Mouse (Mus musculus) hindbrain, embryonic 12.5 days (tissue): Measurements from ENCODE around the gene Dyrk2. TPM values are rescaled to one million over a fixed set of nuclear protein-coding genes. Genes with fewer than 3 reads are reported as not detected.
A peak's percentile ranks its signal among the peaks of the same experiment; 100 is the strongest.

ENCODE experiments used
- ATAC-seq: fragments of 200-750 bp; cut with Nextera tagmentation; 2 replicates; pipeline ENCODE4 v1.8.0; 2017; ENCODE audit warnings: moderate TSS enrichment; ENCODE audit not compliant: low FRiP score
- H3K27ac ChIP-seq: fragments of 300-500 bp; sonication (generic); 2 replicates; pipeline ENCODE4 v1.5.1; 2016; ENCODE audit warnings: mild to moderate bottlenecking
- H3K27me3 ChIP-seq: fragments of 300-500 bp; sonication (generic); 2 replicates; pipeline ENCODE4 v1.6.1; 2016; ENCODE audit warnings: mild to moderate bottlenecking
- H3K36me3 ChIP-seq: fragments of 300-500 bp; sonication (generic); 2 replicates; pipeline ENCODE4 v1.6.1; 2016; ENCODE audit warnings: mild to moderate bottlenecking
- H3K4me1 ChIP-seq: fragments of 300-500 bp; sonication (generic); 2 replicates; pipeline ENCODE4 v1.6.1; 2016
- H3K4me2 ChIP-seq: fragments of 300-500 bp; sonication (generic); replicated peaks from 2 replicates; pipeline ENCODE4 v1.6.1; 2016; ENCODE audit warnings: mild to moderate bottlenecking
- H3K4me3 ChIP-seq: fragments of 300-500 bp; sonication (generic); 2 replicates; pipeline ENCODE4 v1.5.1; 2016; ENCODE audit warnings: mild to moderate bottlenecking
- H3K9ac ChIP-seq: fragments of 300-500 bp; sonication (generic); 2 replicates; pipeline ENCODE4 v1.6.1; 2016; ENCODE audit warnings: mild to moderate bottlenecking, moderate library complexity
- H3K9me3 ChIP-seq: fragments of 300-500 bp; sonication (generic); replicated peaks from 2 replicates; pipeline ENCODE4 v1.6.1; 2016; ENCODE audit warnings: mild to moderate bottlenecking
- WGBS: fragments of 180-500 bp; shearing (Covaris S2); methylation state at CpG from one replicate; pipeline ENCODE4 v1.1.7; 2016; 5-methylcytosine and 5-hydroxymethylcytosine counted together
- polyA plus RNA-seq: library from polyadenylated mRNA; unstranded; fragments of >200 nt; fragmentation: Nextera tagmentation; extraction: Ambion mirVana; gene quantifications from 2 replicates; pipeline ENCODE4 v1.2.1, GENCODE M21; 2016

The Dyrk2 gene
- polyA plus RNA-seq, 1 experiment from 2014 or later: 11.4 TPM

DNA sequence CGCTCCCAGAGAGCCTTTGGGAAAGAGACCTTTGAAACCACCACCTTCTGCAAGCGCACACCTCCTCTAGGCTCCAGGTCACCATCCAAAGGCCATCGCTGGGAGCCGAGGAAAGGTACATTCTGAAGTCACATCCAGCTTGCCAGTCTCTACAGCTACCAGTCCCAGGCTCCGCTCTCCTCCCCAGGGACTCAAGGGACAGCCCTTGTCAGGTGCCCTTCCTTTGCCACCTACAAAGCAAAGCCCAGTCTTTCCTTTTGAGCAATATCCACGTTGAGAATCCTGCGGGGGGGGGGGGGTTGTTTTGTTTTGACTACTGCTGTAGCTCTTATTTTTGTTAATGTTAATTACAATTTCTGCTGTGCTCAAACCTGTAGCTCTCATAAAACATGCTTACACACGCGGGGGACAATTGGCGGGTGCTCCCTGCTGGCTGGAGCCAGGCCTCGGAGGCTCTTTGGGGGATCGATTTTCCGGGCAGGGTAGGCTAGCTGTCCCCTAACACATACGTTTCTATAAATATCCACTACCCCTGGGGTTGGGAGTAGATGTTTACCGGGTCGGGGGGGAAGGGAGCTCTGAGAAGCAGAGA is 2.6 kb downstream of the Dyrk2 start:
- 9% methylated on average over 16 of the region's 16 CpGs for WGBS
- Histone ChIP-seq H3K9ac (peak overlapping the region; percentile 97), H3K4me2 (peak overlapping the region; percentile 95), H3K4me1 (peaks cover 33% of the 10 kb centered on the region), H3K4me3 (peak overlapping the region; percentile 96), H3K9me3 (no peaks in the 10 kb centered on the region), H3K36me3 (peaks cover 21% of the 10 kb centered on the region), H3K27me3 (no peaks in the 10 kb centered on the region), H3K27ac (peak overlapping the region; percentile 98)
- peak; percentile 5; the same call in 1 of the 2 replicates for ATAC-seq

GRCm38 (mm10) chr10:118864976-118865375 is 5.0 kb downstream of the Dyrk2 start:
- no peak overlapping the region for H3K4me2 ChIP-seq
- H3K9me3 ChIP-seq: peaks cover under 1% of the 10 kb centered on the region; the same call in 1 of the 2 replicates
- no peak overlapping the region for H3K27ac ChIP-seq
- peaks cover 26% of the 10 kb centered on the region for H3K4me1 ChIP-seq
- H3K36me3 ChIP-seq: peaks cover 45% of the 10 kb centered on the region
- no peak for ATAC-seq
- WGBS: 95% methylated on average over 7 of the region's 7 CpGs
- H3K4me3 ChIP-seq: no peak overlapping the region
- no peak overlapping the region for H3K9ac ChIP-seq
- no peaks in the 10 kb centered on the region for H3K27me3 ChIP-seq

GRCm38 (mm10) chr10:118863611-118864010 is 6.4 kb downstream of the Dyrk2 start:
- Histone ChIP-seq H3K9me3 (peaks cover 6% of the 10 kb centered on the region; the same call in 1 of the 2 replicates), H3K27me3 (no peaks in the 10 kb centered on the region), H3K9ac (no peak overlapping the region), H3K4me2 (no peak overlapping the region), H3K27ac (no peak overlapping the region), H3K4me1 (peaks cover 24% of the 10 kb centered on the region), H3K36me3 (peaks cover 58% of the 10 kb centered on the region), H3K4me3 (no peak overlapping the region)
- WGBS: 90% methylated on average over 8 of the region's 8 CpGs
- no peak for ATAC-seq

GRCm38 (mm10) chr10:118862233-118862632 is 7.8 kb downstream of the Dyrk2 start:
- Histone ChIP-seq H3K4me2 (no peak overlapping the region), H3K36me3 (peaks cover 64% of the 10 kb centered on the region), H3K27ac (no peak overlapping the region), H3K4me1 (peaks cover 22% of the 10 kb centered on the region), H3K9ac (no peak overlapping the region), H3K27me3 (no peaks in the 10 kb centered on the region), H3K9me3 (peaks cover 6% of the 10 kb centered on the region; the same call in 1 of the 2 replicates), H3K4me3 (no peak overlapping the region)
- WGBS: 91% methylated on average over 4 of the region's 4 CpGs
- no peak for ATAC-seq

DNA sequence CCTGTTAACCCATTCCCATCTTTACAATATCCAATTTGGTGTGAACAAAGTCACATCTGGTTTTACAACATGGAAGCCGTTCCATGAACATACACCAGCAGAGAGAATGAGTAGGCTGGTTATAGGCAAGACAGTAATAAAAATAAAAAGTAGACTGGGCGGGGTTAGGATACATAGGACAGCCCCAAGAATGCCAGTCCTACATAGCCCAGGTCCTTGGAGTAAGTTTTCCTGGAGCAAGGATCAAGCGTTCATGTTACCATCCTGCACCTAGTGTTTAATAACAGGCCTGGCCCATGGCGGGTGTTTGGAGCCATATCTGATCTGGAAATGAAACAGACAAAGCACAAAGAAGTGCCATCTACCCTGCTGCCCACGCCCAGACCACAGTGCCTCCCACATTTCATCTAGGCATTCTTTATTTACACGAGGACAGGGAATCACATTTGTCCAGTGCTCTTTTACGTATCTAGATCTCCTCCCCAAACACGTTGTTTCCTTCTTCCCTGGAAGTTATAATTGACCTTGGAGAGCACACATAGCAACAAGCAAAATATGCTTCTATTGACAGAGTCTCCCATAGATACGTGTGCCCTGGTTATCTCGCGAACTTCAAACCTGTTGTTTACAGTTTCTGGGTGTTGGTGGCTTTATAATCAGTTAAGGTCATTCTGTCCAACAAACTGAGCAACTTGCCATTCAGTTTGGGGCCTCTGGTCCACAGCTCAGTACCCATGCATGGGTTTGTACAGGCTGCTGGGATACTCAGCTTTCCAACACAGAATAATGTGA is 8.6 kb downstream of the Dyrk2 start:
- Histone ChIP-seq H3K36me3 (peaks cover 64% of the 10 kb centered on the region), H3K9ac (no peak overlapping the region), H3K27me3 (no peaks in the 10 kb centered on the region), H3K27ac (no peak overlapping the region), H3K4me1 (peaks cover 14% of the 10 kb centered on the region), H3K9me3 (peaks cover 6% of the 10 kb centered on the region; the same call in 1 of the 2 replicates), H3K4me2 (no peak overlapping the region), H3K4me3 (no peak overlapping the region)
- ATAC-seq: no peak
- 97% methylated on average over 11 of the region's 11 CpGs for WGBS

- H3K27ac ChIP-seq: no peak overlapping the region
- no peak overlapping the region for H3K9ac ChIP-seq
- no peak overlapping the region for H3K4me2 ChIP-seq
- H3K27me3 ChIP-seq: no peaks in the 10 kb centered on the region
- H3K36me3 ChIP-seq: peaks cover 67% of the 10 kb centered on the region
- H3K9me3 ChIP-seq: peaks cover 6% of the 10 kb centered on the region; the same call in 1 of the 2 replicates
- WGBS: 97% methylated on average over 21 of the region's 21 CpGs
- H3K4me3 ChIP-seq: no peak overlapping the region
- no peak for ATAC-seq
- H3K4me1 ChIP-seq: no peaks in the 10 kb centered on the region
Observed at GRCm38 (mm10) chr10:118859655-118860054, 10.4 kb downstream of the Dyrk2 start.

- WGBS: 94% methylated on average over 9 of the region's 9 CpGs
- Histone ChIP-seq H3K27me3 (no peaks in the 10 kb centered on the region), H3K27ac (no peak overlapping the region), H3K4me3 (no peak overlapping the region), H3K4me1 (no peaks in the 10 kb centered on the region), H3K9ac (no peak overlapping the region), H3K9me3 (peaks cover 2% of the 10 kb centered on the region; the same call in 1 of the 2 replicates), H3K4me2 (no peak overlapping the region), H3K36me3 (peaks cover 19% of the 10 kb centered on the region)
- ATAC-seq: no peak
Observed at GRCm38 (mm10) chr10:118854641-118855040, 15.4 kb downstream of the Dyrk2 start.

DNA sequence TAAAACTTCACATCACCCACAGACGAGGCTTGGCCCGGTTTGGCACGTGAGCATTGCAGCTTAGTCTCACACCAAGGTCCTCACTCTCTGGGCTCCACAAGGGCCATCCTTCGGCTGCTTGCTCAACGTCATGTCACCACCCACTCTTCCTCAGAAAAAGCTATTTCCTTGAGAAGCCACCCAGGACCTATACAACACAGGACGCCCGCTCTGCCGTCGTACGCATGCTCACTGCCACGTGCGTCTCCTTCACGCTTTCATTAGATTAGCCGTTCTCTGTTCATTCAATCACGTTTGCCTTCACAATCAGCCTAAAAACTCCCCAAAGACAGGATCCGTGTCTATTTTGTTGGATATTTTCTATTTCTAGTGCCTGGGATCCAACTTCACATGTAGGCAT is 17.5 kb downstream of the Dyrk2 start:
- 0 out of 2 replicates have a peak, but pooled peaks cover 3% of the 10 kb centered on the region for H3K36me3 ChIP-seq
- ATAC-seq: no peak
- H3K9me3 ChIP-seq: no peaks in the 10 kb centered on the region
- no peak overlapping the region for H3K4me3 ChIP-seq
- WGBS: 81% methylated on average over 16 of the region's 16 CpGs
- no peak overlapping the region for H3K4me2 ChIP-seq
- no peak overlapping the region for H3K9ac ChIP-seq
- H3K4me1 ChIP-seq: no peaks in the 10 kb centered on the region
- H3K27ac ChIP-seq: no peak overlapping the region
- no peaks in the 10 kb centered on the region for H3K27me3 ChIP-seq

GRCm38 (mm10) chr10:118848501-118848900 is 21.5 kb downstream of the Dyrk2 start:
- Histone ChIP-seq H3K4me1 (no peaks in the 10 kb centered on the region), H3K9me3 (no peaks in the 10 kb centered on the region)

GRCm38 (mm10) chr10:118846991-118847545 is 22.9 kb downstream of the Dyrk2 start:
- H3K36me3 ChIP-seq: no peaks in the 10 kb centered on the region
- H3K4me2 ChIP-seq: no peak overlapping the region
- no peaks in the 10 kb centered on the region for H3K27me3 ChIP-seq
- no peak overlapping the region for H3K4me3 ChIP-seq
- no peak for ATAC-seq
- H3K27ac ChIP-seq: no peak overlapping the region
- no peak overlapping the region for H3K9ac ChIP-seq
- H3K4me1 ChIP-seq: no peaks in the 10 kb centered on the region
- WGBS: 46% methylated on average over 10 of the region's 10 CpGs
- H3K9me3 ChIP-seq: no peaks in the 10 kb centered on the region

More at GRCm38 (mm10) chr10:118848501-118848900, 21.5 kb downstream of the Dyrk2 start:
- Histone ChIP-seq H3K27me3 (no peaks in the 10 kb centered on the region), H3K4me3 (no peak overlapping the region), H3K36me3 (no peaks in the 10 kb centered on the region), H3K4me2 (no peak overlapping the region), H3K9ac (no peak overlapping the region), H3K27ac (no peak overlapping the region)
- no peak for ATAC-seq
- 84% methylated on average over 4 of the region's 4 CpGs for whole genome bisulfite sequencing

DNA sequence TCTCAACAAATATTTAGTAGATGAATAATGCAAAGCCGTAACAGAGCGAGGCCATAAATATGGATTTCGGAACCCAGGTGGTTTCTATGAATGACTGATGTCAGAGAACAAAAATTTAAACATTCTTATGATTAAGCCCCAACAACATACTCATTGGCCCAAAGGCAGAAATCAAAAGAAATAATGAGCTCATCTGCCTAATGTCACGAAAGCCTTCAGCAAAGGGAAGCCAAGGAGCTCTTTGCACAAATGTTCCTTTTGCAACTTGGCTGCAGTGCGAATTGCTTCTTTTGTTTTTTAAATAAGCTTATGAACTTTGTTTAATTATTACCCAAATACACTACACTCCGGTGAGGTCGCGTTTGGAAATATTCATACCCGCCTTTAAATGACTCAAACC is 29.4 kb downstream of the Dyrk2 start:
- no peak overlapping the region for H3K27ac ChIP-seq
- no peaks in the 10 kb centered on the region for H3K27me3 ChIP-seq
- no peak for ATAC-seq
- H3K9me3 ChIP-seq: no peaks in the 10 kb centered on the region
- no peak overlapping the region for H3K9ac ChIP-seq
- H3K4me3 ChIP-seq: no peak overlapping the region
- no peak overlapping the region for H3K4me2 ChIP-seq
- WGBS: 92% methylated on average over 9 of the region's 9 CpGs
- H3K36me3 ChIP-seq: no peaks in the 10 kb centered on the region
- H3K4me1 ChIP-seq: no peaks in the 10 kb centered on the region

DNA sequence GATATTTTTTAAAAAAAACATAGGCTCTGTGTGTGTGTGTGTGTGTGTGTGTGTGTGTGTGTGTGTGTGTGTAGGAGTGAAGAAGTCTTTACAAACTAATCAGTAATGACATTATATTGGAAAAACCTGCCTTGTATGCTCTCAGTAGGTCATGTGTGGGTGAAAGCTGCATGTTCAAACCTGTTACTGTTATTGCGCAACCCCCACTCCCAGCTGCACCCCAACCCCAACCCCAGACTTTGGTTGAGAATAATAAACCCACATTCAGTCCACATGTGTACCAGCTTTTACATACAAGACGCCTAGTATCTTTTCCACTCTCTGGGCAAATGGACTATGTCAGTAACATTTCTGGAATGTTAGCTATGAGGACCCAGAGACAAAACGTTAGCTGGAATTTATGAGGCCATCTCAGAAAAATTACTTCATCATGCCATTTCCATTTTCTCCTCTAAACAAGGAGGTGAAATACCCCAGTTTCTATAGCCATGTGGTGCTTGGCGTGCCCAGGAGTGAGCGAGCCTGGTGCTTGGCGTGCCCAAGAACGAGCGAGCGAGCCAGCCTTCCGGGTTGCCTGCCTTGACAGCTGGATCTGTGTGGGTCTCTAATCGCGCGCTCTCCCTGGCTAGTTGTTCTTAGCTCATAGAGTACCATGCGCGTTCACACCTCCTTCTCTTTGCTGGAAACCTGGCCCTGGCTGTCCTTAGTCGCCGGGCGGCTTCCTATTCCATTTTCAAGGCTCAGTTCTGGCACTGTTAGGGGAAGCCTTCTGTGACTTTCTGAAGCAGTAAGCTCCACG is 30.5 kb downstream of the Dyrk2 start:
- no peaks in the 10 kb centered on the region for H3K9me3 ChIP-seq
- no peak overlapping the region for H3K27ac ChIP-seq
- no peak overlapping the region for H3K9ac ChIP-seq
- no peaks in the 10 kb centered on the region for H3K27me3 ChIP-seq
- H3K4me3 ChIP-seq: no peak overlapping the region
- WGBS: 91% methylated on average over 19 of the region's 19 CpGs
- no peak for ATAC-seq
- no peaks in the 10 kb centered on the region for H3K4me1 ChIP-seq
- H3K4me2 ChIP-seq: no peak overlapping the region
- H3K36me3 ChIP-seq: no peaks in the 10 kb centered on the region
